Mouse (Mus musculus) lung, postnatal 0 days (tissue): ENCODE results near the gene Tbc1d22a.

Experiments used
- CTCF ChIP-seq: IDR thresholded peaks from 2 replicates; pipeline ENCODE4 v1.5.1; 2016; ENCODE audit warnings: antibody characterized with exemption, mild to moderate bottlenecking
- EP300 ChIP-seq: IDR thresholded peaks from 2 replicates; pipeline ENCODE4 v1.6.1; 2016; ENCODE audit warnings: antibody characterized with exemption, mild to moderate bottlenecking, control low read depth

DNA sequence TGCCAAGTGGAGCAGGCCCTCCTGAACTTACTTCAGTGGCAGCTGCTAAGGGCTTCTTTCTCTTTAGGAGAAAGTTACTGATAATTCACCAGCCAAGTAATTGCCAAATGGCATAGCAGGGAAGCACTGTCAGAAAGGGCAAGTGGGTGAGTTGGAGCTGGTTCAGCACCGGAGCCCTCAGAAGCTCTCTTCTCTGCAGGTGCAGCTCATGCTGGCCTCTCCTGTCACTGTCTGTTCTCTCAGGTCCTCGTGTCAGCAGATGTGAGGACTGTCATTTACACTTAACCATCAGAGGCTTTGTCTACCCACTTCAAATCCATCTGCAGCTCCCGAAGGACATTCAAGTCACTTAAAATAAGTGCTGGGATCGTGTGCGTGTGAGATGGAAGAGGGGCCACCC is 190.6 kb downstream of the Tbc1d22a start:
- TF ChIP-seq EP300 (no peak), CTCF (no peak)
